Mouse (Mus musculus) adipocyte (in vitro differentiated cells): Measurements from ENCODE around the gene Slc22a15.
"Not testable (repeated sequence)": the region's sequence is repeated elsewhere in the genome, so short reads cannot be mapped to it uniquely, and the experiment has no call there.

ENCODE experiments used
- DNase-seq: peaks from one replicate; pipeline ENCODE4 v3.0.0-alpha.2; 2016; ENCODE audit warnings: low spot score

Gene Slc22a15

GRCm38 (mm10) chr3:101861856-101862255 is 62.4 kb downstream of the Slc22a15 start:
- no peak for DNase-seq

DNA sequence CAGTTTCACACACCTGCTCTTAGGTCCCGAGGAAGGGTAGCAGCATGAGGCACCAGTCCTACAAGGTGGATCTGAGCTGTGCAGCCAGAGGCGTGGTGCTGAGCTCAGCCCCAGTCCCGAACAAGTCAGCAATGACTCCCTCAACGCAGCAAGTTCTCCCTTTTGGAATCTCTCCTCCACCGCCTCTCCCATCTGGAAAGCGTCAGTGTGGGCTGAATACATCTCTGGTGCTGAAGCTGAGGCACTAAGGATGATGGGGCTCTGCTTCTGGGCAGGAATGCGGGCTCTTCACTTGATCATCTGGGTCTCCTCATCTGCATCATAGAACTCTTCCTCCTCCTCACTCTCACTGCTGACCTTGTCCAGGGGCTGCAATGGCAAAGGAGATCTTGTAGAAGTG is 64.1 kb downstream of the Slc22a15 start:
- DNase-seq: no peak

DNA sequence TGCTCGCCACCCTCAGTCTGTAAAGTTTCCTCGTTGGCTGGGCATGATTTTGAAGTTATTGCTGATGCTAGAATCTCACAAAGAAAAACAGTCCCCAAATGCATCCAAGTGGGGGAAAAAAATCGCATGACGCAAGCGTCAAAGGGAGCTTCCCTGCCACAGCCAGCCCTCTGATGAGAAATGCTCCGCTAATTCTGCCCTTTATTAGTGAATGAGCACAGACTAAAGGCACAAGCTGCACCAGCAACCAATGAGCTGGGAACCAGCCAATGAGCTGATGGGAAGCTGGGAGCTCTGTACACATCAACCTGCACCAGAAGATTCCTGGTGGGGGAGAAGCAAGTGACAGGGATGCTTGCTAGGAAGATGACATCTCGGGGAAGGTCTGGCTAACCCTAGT is 64.5 kb downstream of the Slc22a15 start:
- DNase-seq: no peak

DNA sequence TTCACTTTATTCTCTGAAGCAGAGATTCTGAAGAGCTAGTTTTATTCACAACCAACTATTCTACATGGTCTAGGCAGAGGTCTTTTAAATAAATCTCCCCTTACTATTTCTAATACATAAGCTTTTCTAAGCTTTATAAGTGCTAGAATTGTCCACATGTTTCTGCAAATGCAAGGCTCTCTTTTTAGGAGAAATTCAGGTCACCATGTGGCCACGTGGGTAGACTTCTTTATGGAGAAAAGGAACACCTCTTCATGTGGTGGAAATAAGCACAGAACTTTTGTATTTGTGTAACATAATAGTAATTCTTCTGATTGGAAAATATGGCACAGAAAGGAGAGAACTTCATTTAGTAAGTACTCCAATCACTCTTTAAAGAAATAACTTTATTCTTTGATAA is 70.2 kb downstream of the Slc22a15 start:
- no peak for DNase-seq

GRCm38 (mm10) chr3:101851363-101851762 is 72.9 kb downstream of the Slc22a15 start:
- DNase-seq: no peak

- no peak for DNase-seq
Observed at GRCm38 (mm10) chr3:101848816-101849215, 75.4 kb downstream of the Slc22a15 start, which contains the start of gene Mab21l3. Gene Mab21l3, minus strand, starts transcription at chr3:101848959.

GRCm38 (mm10) chr3:101846096-101846495 is 78.2 kb downstream of the Slc22a15 start:
- DNase-seq: no peak

DNA sequence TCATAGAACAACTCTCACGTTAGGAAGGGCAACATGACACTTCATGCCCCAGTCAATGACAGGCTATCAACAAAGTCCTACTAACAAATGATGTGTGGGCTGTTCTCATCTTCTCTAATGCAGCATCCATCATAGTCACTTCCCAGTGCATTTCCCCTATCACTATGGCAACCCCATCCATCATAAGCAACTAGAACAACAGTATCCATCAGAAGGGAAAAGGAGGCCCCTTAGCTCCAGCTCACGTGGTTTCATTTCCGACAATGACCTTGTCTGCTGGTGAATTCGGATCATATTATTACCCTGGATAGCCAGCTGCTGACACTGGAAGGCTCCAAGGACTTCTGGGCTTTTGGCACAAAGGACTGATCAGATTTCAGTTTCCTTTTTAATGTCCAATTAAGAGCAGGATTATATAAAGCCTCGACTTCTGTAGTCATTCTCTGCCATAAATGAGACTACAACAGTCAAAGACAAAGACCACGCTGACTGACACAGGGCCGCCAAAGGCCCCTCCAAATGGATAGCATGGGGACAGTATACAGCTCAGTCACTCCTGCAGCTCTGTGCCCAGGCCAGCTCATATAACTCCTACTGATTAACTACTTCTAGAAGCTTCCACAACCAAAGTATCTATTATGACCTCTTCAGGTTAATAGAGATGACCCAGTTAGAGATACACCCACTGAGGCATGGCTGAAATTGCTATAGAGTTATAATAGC is 81.7 kb downstream of the Slc22a15 start:
- no peak for DNase-seq

GRCm38 (mm10) chr3:101839327-101839726 is 84.9 kb downstream of the Slc22a15 start:
- DNase-seq: no peak

DNA sequence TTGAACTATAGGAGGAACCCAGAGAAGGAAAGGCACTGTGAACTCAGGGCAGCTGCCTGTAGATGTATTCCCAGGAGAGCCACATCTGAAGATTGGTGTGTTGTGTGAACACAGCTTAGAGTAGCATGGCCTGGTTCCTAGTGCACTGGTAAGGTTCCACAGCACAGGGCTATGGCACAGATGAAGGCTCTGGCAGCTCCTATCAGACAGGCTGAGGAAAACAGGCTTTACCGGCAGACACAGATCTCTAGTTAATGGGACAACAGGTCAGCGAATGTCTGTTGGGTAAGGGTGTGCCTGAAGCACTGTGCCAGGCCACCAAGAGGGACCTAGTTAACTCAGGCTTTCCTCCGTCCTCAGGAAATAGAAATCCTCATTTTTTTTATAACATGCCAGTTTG is 87.3 kb downstream of the Slc22a15 start:
- no peak for DNase-seq

DNA sequence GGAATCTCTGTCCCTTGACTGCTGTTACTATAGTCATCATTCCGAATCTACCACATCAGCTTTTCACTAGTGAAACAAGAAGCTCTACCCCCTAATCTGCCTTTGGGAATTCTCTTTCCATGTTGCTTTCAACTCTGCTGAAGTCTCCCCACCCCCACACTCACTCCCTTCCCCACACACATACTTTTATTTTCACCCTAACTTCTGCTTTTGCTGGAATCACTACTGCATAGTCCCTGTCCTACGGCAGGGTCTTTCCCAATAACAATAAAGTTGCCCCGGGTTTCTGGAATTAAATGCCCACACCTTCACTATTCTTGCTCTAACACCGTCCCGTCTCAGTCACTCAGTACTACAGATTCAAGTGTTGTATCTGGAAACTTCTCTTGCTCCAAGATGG is 87.7 kb downstream of the Slc22a15 start:
- DNase-seq: no peak

DNA sequence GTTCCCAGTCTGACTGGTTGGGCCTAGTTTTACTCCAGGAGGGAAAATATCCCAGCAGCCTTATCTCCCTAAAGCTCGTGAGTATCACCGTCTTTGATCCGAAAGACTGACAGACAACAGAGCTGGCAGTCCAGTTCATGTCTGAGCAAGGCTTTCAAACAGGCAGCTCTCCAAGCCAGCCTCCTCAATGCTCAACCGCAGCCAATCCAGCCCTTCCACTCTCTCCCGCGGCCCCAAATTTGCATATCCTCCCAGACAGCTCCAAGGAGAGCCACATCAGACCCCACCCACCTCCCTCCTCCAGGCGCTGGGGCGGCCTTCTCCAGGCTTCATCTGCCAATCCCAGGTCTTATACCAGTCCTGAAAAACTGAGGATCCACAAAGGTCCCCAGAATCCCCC is 88.2 kb downstream of the Slc22a15 start:
- peak; percentile 45 for DNase-seq

DNA sequence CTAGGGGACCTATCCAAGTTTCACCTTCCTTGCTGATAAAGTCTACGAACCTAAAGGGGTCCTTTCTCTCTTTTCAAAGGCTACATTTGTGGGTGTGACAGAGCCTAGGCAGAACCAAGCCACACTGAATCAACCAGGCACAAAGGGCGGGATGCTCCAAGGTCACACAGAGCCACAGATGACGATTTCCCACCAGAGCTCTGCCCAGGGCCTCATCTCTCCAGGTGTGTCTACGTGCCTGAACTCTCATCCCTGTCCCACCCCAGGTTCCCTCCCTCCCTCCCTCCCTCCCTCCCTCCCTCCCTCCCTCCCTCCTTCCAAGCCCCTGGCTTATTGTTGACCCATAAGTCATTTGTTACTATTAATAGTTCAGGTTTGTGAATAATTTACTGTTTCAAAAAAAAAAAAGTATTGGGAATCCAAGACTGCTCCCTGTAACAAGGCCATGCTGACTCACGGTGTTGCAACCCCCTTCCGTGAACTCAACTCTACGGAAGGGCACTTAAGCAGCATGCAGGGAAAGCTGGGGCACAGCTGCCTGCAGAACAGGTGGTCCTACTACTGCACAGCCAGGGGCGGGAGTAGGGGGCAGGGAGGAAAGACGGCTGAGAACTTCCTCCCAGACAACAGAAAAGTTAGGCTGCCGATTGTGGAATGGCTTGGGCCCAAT is 92.9 kb downstream of the Slc22a15 start:
- no peak for DNase-seq

DNA sequence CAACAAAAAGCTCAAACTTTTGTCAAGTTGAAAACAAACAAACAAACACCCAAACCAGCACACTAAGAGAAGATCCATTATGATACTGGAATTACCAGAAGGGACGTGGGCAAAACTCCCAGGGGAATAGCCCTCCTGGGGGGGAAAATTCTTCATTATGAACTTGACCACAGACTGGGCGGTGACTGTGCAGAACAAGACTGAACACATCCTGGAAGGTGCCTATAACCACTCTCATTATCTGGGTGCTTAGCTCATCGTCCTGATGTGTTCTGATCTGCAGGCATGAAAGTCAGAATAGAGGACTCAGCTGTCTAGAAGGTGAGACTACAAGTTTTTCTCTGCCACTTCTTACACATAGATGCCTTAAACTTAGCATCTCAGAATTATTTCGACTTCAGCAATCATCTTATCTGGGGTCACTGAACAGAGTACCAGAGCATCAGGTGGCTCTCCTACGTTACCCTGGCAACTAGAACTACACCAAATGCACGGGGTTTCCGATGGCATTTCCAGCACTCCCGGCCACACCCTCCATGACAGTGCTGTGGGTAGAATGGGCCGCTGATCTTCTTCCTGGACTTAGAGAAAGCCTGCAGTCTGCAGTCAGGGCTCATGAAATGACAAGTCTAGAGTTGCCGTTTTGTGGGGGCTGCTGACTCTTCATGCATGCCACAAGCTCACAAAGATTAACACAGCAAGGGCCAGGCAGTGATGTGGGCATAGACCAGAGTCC is 94.2 kb downstream of the Slc22a15 start:
- no peak for DNase-seq

- DNase-seq: no peak
Observed at GRCm38 (mm10) chr3:101828595-101828994, 95.7 kb downstream of the Slc22a15 start.

- DNase-seq: no peak
Observed at GRCm38 (mm10) chr3:101827220-101827715, 97.0 kb downstream of the Slc22a15 start.

GRCm38 (mm10) chr3:101824338-101824737 is 99.9 kb downstream of the Slc22a15 start:
- DNase-seq: no peak

DNA sequence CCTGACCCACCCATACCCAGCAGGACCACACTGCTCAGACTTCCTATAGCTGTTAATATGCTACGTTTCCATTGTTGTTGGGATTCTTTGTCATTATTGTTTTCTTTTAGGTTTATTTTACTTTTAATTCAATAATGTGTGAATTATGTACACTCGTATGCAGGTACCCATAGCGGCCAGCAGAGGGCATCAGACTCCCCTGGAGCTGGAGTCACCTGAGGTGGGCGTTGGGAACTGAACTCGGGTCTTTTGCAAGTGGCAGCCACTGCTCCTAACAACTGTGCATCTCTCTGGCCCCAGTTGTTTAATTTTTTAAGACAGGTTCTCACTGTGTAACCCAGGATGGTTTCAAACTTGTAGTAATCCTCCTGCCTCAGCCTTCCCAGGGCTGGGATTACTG is 102.2 kb downstream of the Slc22a15 start:
- DNase-seq: no peak

- DNase-seq: not testable (repeated sequence)
Observed at GRCm38 (mm10) chr3:101820708-101821107, 103.5 kb downstream of the Slc22a15 start.

DNA sequence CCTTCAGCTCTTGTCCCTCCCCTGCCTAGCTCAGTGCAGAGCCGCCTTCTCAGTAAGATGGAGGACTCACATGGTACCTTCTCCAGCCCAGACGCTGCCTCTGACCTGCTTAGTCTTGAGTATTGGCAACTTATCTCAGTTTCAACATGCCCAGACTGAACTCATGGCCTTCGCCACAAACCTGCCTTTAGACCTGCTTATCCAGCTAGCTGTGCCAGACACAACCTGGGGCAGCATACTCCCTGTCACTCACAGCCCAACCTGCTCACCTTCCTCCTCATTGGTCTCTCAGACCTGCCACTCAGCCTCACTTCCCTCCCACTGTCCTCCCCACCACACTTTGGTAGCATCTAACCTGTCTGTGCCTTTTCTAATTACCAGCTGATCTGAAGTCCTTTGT is 108.2 kb downstream of the Slc22a15 start:
- DNase-seq: no peak

GRCm38 (mm10) chr3:101814790-101815189 is 109.5 kb downstream of the Slc22a15 start:
- DNase-seq: no peak

- DNase-seq: peak; percentile 80
Observed at GRCm38 (mm10) chr3:101812341-101812962, 111.8 kb downstream of the Slc22a15 start.
